Mouse (Mus musculus): ENCODE measurements around the gene Fam107a. TPM values are rescaled to one million over a fixed set of nuclear protein-coding genes. Genes with fewer than 3 reads are reported as not detected.

Fam107a gene
- polyA plus RNA-seq (2014; fragmentation: Nextera tagmentation; extraction: Ambion mirVana) = 0.16 and 0.47 TPM in 2 replicates

DNA sequence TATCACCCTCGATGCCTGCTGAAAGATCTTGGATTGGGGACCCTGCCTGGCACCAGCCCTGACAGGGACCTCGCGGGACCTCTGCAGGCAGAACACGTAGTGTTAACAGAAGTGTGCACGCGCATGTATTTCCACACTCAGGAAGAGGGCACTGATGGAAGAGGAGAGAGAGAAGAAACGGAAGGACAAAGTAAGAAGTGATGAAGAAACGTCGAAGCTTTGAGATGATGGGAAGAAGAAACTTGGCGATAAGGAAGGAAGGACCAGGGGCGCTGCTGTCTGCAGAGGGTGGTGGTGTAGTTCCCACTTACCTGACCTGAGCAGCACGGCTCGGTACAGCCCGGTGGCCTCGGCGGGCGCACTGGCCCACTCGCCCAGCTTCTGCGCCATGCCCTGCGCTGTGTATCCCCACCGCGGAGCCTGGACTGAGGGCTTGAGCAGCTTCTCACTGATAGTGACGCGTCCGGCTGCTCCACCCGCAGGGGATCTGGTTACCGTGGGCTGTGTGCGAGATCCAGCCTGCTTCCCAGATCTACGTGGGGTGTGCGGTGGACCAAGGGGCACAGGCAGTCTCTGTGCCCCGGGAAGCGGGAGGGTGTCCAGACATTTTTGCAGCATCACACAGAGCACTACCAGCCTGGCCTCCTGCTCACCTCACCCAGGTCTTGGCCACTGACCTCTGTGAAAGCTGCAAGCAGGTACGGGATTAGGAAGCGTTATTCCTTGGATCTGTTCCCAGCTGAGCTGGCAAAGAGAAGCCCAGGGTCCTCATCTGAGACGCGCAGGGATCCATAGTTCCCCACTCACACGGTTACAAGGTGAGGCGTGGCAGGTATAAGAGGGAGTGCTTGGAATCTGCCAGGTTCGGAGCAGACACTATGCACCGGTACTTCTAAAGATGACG lies at the start of gene Fam107a:
Fam107a (minus strand) TSS at position 830 of the 904 bp plus-strand sequence.
- ATAC-seq (ENCODE audit: low FRiP score) (peak; percentile 63), DNase-seq (ENCODE audit: low spot score) (no peak)
- H3K27ac ChIP-seq = no peak within 1 kb of the TSS
- peaks cover 49% of the 10 kb centered on the region for H3K27me3 ChIP-seq (ENCODE audit: control insufficient read depth, insufficient read depth, low read length)
- H3K36me3 ChIP-seq (replicated peaks; ENCODE audit: control insufficient read depth, insufficient read depth) = no peaks in the 10 kb centered on the region
- H3K4me2 ChIP-seq (replicated peaks) = peak within 1 kb of the TSS; percentile 54
- peak within 1 kb of the TSS; percentile 31; the same call in 1 of the 2 replicates for H3K9ac ChIP-seq
- WGBS = 11% methylated on average over 41 of the region's 41 CpGs
- H3K9me3 ChIP-seq (ENCODE audit: control insufficient read depth, low read length) = no peaks in the 10 kb centered on the region
- peak within 1 kb of the TSS; percentile 29 for H3K4me3 ChIP-seq (replicated peaks; ENCODE audit: low read length)
- peaks cover 16% of the 10 kb centered on the region for H3K4me1 ChIP-seq (replicated peaks; ENCODE audit: control insufficient read depth, insufficient read depth, low read length)

DNA sequence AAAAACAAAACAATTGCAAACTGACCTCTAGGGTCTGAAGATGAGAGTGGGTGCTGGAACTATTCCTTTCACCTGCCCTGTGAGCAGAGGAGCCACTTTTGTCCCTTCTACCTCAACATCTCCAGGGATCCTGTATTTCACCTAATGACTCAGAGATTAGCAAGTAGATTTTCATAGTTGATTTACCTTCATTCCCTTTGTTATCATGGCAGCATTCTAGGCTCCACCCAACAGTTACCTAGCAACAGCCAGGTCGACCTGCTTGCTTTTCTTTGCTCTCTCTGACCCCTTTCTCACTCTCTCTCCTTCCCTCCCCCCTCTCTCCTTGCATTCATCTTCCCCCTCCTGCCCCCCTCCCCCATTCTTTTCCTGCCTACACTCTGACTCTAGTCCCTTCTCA lies 49.3 kb upstream of the Fam107a start:
- Histone ChIP-seq H3K36me3 (replicated peaks; ENCODE audit: control insufficient read depth, insufficient read depth) (no peaks in the 10 kb centered on the region), H3K4me1 (replicated peaks; ENCODE audit: control insufficient read depth, insufficient read depth, low read length) (0 out of 2 replicates have a peak, but pooled peaks cover 11% of the 10 kb centered on the region), H3K4me2 (replicated peaks) (no peak overlapping the region), H3K4me3 (replicated peaks; ENCODE audit: low read length) (no peak overlapping the region), H3K9ac (no peak overlapping the region), H3K27ac (no peak overlapping the region), H3K9me3 (ENCODE audit: control insufficient read depth, low read length) (no peaks in the 10 kb centered on the region), H3K27me3 (ENCODE audit: control insufficient read depth, insufficient read depth, low read length) (no peaks in the 10 kb centered on the region)
- DNase-seq (ENCODE audit: low spot score) (no peak), ATAC-seq (ENCODE audit: low FRiP score) (no peak)
- WGBS = 0% methylated on average over 1 of the region's 1 CpGs

DNA sequence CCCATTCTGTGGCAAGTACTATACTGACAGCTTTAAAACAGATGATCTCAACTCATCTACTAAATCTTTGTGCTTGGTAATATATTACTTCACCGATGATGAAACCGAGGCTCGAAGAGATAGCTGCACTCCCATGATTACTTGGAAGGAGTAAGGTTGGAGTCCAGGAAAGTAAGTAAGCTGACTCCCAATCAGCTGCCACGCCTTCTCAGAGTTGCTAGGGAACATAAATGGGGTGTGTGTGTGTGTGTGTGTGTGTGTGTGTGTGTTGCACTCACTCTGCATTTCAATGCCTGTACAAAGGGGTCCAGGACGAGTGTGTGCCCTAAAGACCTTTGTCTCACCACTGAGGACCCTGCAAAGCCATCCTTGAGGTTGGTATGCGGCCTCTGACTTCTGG lies 48.0 kb upstream of the Fam107a start:
- H3K27me3 ChIP-seq (ENCODE audit: control insufficient read depth, insufficient read depth, low read length) = no peaks in the 10 kb centered on the region
- no peak overlapping the region for H3K4me3 ChIP-seq (replicated peaks; ENCODE audit: low read length)
- no peak overlapping the region for H3K9ac ChIP-seq
- ATAC-seq (ENCODE audit: low FRiP score) = no peak
- H3K4me2 ChIP-seq (replicated peaks) = no peak overlapping the region
- no peak for DNase-seq (ENCODE audit: low spot score)
- H3K27ac ChIP-seq = no peak overlapping the region
- WGBS = 75% methylated on average over 6 of the region's 6 CpGs
- H3K36me3 ChIP-seq (replicated peaks; ENCODE audit: control insufficient read depth, insufficient read depth) = no peaks in the 10 kb centered on the region
- no peaks in the 10 kb centered on the region for H3K9me3 ChIP-seq (ENCODE audit: control insufficient read depth, low read length)
- 0 out of 2 replicates have a peak, but pooled peaks cover 11% of the 10 kb centered on the region for H3K4me1 ChIP-seq (replicated peaks; ENCODE audit: control insufficient read depth, insufficient read depth, low read length)

DNA sequence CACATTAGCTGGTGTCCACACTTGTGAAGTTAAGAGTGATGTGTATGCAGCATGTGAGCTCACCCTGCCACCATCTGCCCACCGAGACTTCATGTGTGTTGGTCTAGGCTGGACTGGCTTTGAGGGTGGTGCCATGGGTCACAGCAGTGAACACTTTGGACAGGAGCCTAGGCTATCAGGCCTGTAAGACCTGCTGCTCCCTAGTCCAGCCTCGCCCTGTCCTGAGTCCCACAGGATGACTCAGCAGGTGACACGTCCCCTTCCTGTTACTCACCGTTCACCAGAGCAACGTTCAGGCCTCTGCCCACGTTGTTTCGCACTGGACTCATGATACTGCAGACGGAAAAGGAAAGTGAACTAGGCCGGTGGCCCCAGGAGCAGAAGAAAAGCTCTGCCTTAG lies 39.0 kb upstream of the Fam107a start:
- no peaks in the 10 kb centered on the region for H3K27me3 ChIP-seq (ENCODE audit: control insufficient read depth, insufficient read depth, low read length)
- H3K4me3 ChIP-seq (replicated peaks; ENCODE audit: low read length) = no peak overlapping the region
- no peak overlapping the region for H3K4me2 ChIP-seq (replicated peaks)
- H3K36me3 ChIP-seq (replicated peaks; ENCODE audit: control insufficient read depth, insufficient read depth) = no peaks in the 10 kb centered on the region
- 85% methylated on average over 9 of the region's 9 CpGs for WGBS
- no peak overlapping the region for H3K27ac ChIP-seq
- H3K9me3 ChIP-seq (ENCODE audit: control insufficient read depth, low read length) = no peaks in the 10 kb centered on the region
- H3K9ac ChIP-seq = no peak overlapping the region
- no peaks in the 10 kb centered on the region for H3K4me1 ChIP-seq (replicated peaks; ENCODE audit: control insufficient read depth, insufficient read depth, low read length)
- DNase-seq (ENCODE audit: low spot score) = no peak
- no peak for ATAC-seq (ENCODE audit: low FRiP score)

DNA sequence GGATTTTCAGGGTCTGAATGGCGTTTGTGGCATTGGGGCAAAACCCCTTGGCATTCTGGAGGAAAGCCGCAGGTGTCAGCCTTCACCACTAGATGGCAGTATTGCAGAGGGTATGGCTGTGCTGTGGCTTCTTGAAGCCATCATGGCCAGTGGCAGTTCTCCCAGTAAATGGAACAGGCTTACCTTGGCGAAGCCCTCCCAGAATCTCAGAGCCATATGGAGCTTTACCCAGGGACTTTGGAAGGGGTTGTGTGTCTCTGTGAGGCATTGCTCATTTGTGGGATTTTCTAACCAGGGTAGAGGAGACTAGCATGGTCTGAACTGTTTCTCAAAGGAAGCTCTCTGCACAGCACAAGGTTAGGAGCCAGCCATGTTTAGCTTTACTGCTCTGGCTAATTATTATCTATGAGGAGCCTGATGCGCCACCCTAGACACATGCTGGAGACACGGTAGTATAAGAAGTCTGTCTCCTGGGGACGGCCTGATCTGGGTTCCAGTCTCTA lies 38.2 kb upstream of the Fam107a start:
- Histone ChIP-seq H3K9me3 (ENCODE audit: control insufficient read depth, low read length) (no peaks in the 10 kb centered on the region), H3K36me3 (replicated peaks; ENCODE audit: control insufficient read depth, insufficient read depth) (no peaks in the 10 kb centered on the region), H3K27me3 (ENCODE audit: control insufficient read depth, insufficient read depth, low read length) (no peaks in the 10 kb centered on the region), H3K4me3 (replicated peaks; ENCODE audit: low read length) (no peak overlapping the region), H3K4me2 (replicated peaks) (no peak overlapping the region), H3K27ac (no peak overlapping the region), H3K4me1 (replicated peaks; ENCODE audit: control insufficient read depth, insufficient read depth, low read length) (no peaks in the 10 kb centered on the region), H3K9ac (no peak overlapping the region)
- ATAC-seq (ENCODE audit: low FRiP score) (peak; percentile 79), DNase-seq (ENCODE audit: low spot score) (peak; percentile 90)
- WGBS = 35% methylated on average over 6 of the region's 6 CpGs

DNA sequence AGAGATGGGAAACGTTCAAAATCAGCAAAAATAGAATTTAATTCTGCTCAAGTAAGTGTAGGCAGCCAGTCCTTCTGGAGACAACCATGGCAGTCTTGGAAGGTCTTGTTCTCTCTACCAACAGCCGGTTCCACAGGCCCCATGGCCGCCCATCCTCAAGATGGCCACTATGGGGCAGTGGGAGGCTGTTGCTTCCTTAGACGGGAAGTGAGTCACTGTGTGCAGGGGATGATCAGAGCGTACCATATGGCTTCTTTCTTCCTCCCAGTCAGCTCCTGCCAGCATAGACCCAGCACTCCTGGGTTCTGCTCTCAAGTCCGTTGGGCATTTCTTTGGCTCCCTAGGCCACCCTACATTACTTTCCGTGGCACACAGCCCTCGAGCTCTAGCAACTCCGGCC lies 31.1 kb upstream of the Fam107a start:
- no peak overlapping the region for H3K4me2 ChIP-seq (replicated peaks)
- no peak overlapping the region for H3K4me3 ChIP-seq (replicated peaks; ENCODE audit: low read length)
- no peaks in the 10 kb centered on the region for H3K4me1 ChIP-seq (replicated peaks; ENCODE audit: control insufficient read depth, insufficient read depth, low read length)
- H3K9me3 ChIP-seq (ENCODE audit: control insufficient read depth, low read length) = no peaks in the 10 kb centered on the region
- no peaks in the 10 kb centered on the region for H3K36me3 ChIP-seq (replicated peaks; ENCODE audit: control insufficient read depth, insufficient read depth)
- no peak overlapping the region for H3K9ac ChIP-seq
- DNase-seq (ENCODE audit: low spot score) = no peak
- WGBS = 74% methylated on average over 9 of the region's 9 CpGs
- no peak overlapping the region for H3K27ac ChIP-seq
- ATAC-seq (ENCODE audit: low FRiP score) = no peak
- no peaks in the 10 kb centered on the region for H3K27me3 ChIP-seq (ENCODE audit: control insufficient read depth, insufficient read depth, low read length)

DNA sequence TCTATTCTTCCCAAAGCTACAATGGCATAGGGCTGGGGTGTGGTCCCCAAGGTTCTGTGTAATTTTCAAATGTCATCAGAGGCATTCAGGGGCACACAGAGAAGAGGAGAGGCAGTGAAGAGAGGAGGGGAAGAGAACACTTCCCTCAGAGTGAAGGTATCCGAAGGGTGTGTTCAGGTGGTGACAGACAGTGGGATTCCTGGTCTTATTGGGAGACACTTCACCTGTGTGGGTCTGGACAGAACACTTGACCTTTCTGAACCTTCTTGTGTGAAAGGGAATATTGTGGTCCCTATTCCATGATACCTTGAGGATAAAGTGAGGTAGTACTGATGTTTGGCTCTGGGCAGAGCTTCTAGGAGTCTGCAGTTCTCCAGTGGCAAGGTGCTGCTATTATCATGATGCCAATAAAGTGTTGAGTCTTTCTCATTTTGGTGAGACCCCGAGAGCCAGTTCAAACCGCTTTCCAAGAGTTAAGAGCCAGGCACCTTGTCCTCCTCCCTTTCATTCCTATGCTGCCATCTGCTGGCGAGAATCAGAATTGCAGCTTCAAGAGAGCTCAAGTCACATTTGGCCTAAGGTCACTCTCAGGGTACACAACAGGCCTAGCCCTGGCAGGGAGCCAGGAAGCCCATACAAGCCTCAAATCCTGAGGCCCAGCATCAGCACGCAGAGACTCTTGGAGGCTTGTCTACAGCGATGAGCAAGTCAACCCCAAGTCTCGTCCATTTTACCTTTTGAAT lies 28.6 kb upstream of the Fam107a start:
- H3K9ac ChIP-seq = no peak overlapping the region
- ATAC-seq (ENCODE audit: low FRiP score) (peak; percentile 64), DNase-seq (ENCODE audit: low spot score) (peak; percentile 89)
- no peaks in the 10 kb centered on the region for H3K27me3 ChIP-seq (ENCODE audit: control insufficient read depth, insufficient read depth, low read length)
- H3K36me3 ChIP-seq (replicated peaks; ENCODE audit: control insufficient read depth, insufficient read depth) = no peaks in the 10 kb centered on the region
- H3K9me3 ChIP-seq (ENCODE audit: control insufficient read depth, low read length) = no peaks in the 10 kb centered on the region
- WGBS = 21% methylated on average over 7 of the region's 7 CpGs
- H3K4me3 ChIP-seq (replicated peaks; ENCODE audit: low read length) = no peak overlapping the region
- no peak overlapping the region for H3K27ac ChIP-seq
- no peak overlapping the region for H3K4me2 ChIP-seq (replicated peaks)
- H3K4me1 ChIP-seq (replicated peaks; ENCODE audit: control insufficient read depth, insufficient read depth, low read length) = no peaks in the 10 kb centered on the region

DNA sequence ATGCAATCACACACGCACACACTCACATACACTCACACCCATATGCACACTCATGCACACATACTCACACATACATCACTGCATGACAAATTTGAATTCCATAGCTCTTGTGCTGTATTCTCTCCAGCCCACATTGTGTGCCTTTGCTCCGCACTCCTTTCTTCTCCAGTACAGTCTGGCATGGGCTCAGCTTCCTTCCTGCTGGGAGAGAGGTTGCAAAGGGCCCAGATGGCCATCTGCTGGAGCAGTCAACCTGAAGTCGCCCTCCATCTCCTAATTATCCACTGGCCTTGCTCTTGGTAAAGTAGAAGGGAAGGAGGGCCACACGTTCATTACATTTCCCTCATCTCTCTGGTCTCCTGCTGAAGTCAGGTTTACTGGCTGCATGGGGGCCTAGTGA lies 27.7 kb upstream of the Fam107a start:
- DNase-seq (ENCODE audit: low spot score) (no peak), ATAC-seq (ENCODE audit: low FRiP score) (no peak)
- Histone ChIP-seq H3K27me3 (ENCODE audit: control insufficient read depth, insufficient read depth, low read length) (no peaks in the 10 kb centered on the region), H3K36me3 (replicated peaks; ENCODE audit: control insufficient read depth, insufficient read depth) (no peaks in the 10 kb centered on the region), H3K4me3 (replicated peaks; ENCODE audit: low read length) (no peak overlapping the region), H3K27ac (no peak overlapping the region), H3K4me1 (replicated peaks; ENCODE audit: control insufficient read depth, insufficient read depth, low read length) (no peaks in the 10 kb centered on the region), H3K4me2 (replicated peaks) (no peak overlapping the region), H3K9me3 (ENCODE audit: control insufficient read depth, low read length) (no peaks in the 10 kb centered on the region), H3K9ac (no peak overlapping the region)
- 71% methylated on average over 4 of the region's 4 CpGs for WGBS

DNA sequence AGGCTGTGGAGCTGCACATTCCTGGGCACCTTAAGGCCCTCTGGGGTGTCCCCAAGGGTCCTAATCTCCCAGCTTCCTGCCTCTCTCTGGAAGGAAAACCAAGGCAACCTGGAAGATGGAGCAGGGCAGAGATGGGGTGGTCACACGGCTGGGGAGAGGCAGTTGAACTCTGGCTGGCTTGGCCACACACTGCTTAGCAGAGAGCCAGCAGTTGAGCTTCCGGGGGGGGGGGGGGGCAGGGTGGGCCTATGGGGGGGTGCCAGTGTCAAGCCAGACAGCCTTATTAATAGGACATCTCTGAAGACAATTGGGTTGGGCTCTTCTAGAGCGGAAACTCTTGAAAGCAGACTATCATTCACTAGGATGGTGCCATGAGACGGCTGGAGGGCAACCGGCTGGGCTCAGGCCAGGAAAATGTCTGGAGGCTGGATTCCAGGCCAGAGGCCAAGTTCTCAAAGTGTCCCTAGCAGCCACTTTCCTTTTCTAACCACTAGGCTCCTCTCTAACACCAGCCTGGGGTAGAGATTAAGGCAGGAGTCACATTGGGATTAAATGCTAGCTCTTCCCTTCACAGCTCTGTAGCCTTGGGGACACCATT lies 24.8 kb upstream of the Fam107a start:
- ATAC-seq (ENCODE audit: low FRiP score) (no peak), DNase-seq (ENCODE audit: low spot score) (no peak)
- no peak overlapping the region for H3K27ac ChIP-seq
- H3K36me3 ChIP-seq (replicated peaks; ENCODE audit: control insufficient read depth, insufficient read depth) = no peaks in the 10 kb centered on the region
- WGBS = 62% methylated on average over 4 of the region's 5 CpGs
- no peak overlapping the region for H3K4me3 ChIP-seq (replicated peaks; ENCODE audit: low read length)
- H3K9me3 ChIP-seq (ENCODE audit: control insufficient read depth, low read length) = no peaks in the 10 kb centered on the region
- no peak overlapping the region for H3K4me2 ChIP-seq (replicated peaks)
- H3K27me3 ChIP-seq (ENCODE audit: control insufficient read depth, insufficient read depth, low read length) = no peaks in the 10 kb centered on the region
- H3K9ac ChIP-seq = no peak overlapping the region
- no peaks in the 10 kb centered on the region for H3K4me1 ChIP-seq (replicated peaks; ENCODE audit: control insufficient read depth, insufficient read depth, low read length)

All from hindbrain, embryonic 14.5 days (tissue).